ENCODE assay signal across 8 mouse cellular contexts in the genomic region with DNA sequence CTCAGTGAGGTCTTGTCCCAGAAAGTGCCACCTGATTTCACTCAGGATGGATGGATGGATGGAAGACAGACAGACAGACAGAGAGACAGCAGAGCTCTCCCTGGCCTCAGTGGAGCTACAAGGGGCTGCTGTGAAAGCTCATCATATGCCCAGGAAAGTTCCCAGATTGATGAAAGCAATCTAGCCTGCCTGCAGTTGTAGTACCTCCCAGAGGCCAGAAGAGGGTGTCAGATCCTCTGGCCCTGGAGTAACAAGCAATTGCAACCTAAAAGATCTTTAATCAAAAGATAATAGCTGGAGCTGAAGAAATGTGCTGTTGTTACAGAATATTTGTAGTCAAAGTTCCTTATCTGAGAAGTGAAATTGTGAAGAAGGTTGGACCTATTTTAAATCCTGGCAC. TPM values are rescaled to one million over a fixed set of nuclear protein-coding genes. Genes with fewer than 3 reads are reported as not detected.
A peak's percentile ranks its signal among the peaks of the same experiment; 100 is the strongest.
DNase-seq lines count a peak whose midpoint lies in the region; ATAC-seq lines count a peak whose summit lies in the region.
"Had no signal": no experiment of that assay in that cellular context is flagged by ENCODE, and none has a peak within 500 bp of the region (broad histone marks: within the 10 kb centered on the region; RNA-seq: fewer than 3 reads in every experiment).

No protein-coding gene starts in this region.

- ATAC-seq in neural tube, embryonic 15.5 days (ENCODE audit: low FRiP score): 0 out of 2 replicates have a peak, but pooled peaks have one; percentile 25

- no peaks in the 10 kb centered on the region for H3K27me3 ChIP-seq in neural tube, embryonic 15.5 days (replicated peaks)
- H3K27me3 ChIP-seq: lung, embryonic 15.5 days had no signal

- no peak overlapping the region for H3K4me2 ChIP-seq in neural tube, embryonic 15.5 days
- H3K4me2 ChIP-seq: lung, embryonic 15.5 days had no signal

- H3K9ac ChIP-seq in neural tube, embryonic 15.5 days (replicated peaks): no peak overlapping the region
- H3K9ac ChIP-seq: lung, embryonic 15.5 days had no signal

- no peak overlapping the region for H3K4me3 ChIP-seq in neural tube, embryonic 15.5 days (replicated peaks)
- H3K4me3 ChIP-seq: lung, embryonic 15.5 days had no signal

- H3K4me1 ChIP-seq in neural tube, embryonic 15.5 days: peaks cover 7% of the 10 kb centered on the region
- H3K4me1 ChIP-seq: lung, embryonic 15.5 days had no signal

- no peak overlapping the region for H3K27ac ChIP-seq in neural tube, embryonic 15.5 days (replicated peaks)
- H3K27ac ChIP-seq: lung, embryonic 15.5 days had no signal

- peak; percentile 58 for DNase-seq in layer of hippocampus, adult 11-12 months (ENCODE audit: low spot score)
- DNase-seq in layer of hippocampus, adult 9-10 months (ENCODE audit: low spot score): no peak
- DNase-seq in ES-CJ7 (ENCODE audit: low read depth, low spot score): peak; percentile 55
- DNase-seq in adrenal gland, postnatal 36 days: peak; percentile 39 to 50
- DNase-seq in heart, postnatal 4 days: peak; percentile 45
- no peak for DNase-seq in right cerebral cortex, postnatal 25 days

- no peaks in the 10 kb centered on the region for H3K9me3 ChIP-seq in neural tube, embryonic 15.5 days (replicated peaks)
- H3K9me3 ChIP-seq: lung, embryonic 15.5 days had no signal

- H3K36me3 ChIP-seq in neural tube, embryonic 15.5 days: peaks cover 25% of the 10 kb centered on the region

RNA-seq across cellular contexts. Expression of gene Aifm3, which starts 15.3 kb away (rescaled TPM):
- total RNA-seq in adrenal gland, postnatal 36 days (2021): 1 to 10 TPM; 6.5 to 8.5 TPM
- under 1 TPM; 0.21 to 0.70 TPM for total RNA-seq in heart, postnatal 4 days (2021)
- 3.4 and 4.8 TPM in 2 replicates for polyA plus RNA-seq in neural tube, embryonic 15.5 days (2015; fragmentation: Nextera tagmentation; extraction: Ambion mirVana)

RNA-seq across cellular contexts. Expression of gene Crkl, which starts 22.3 kb away (rescaled TPM):
- total RNA-seq in adrenal gland, postnatal 36 days (2021): 10 to 100 TPM; 30.4 to 38.1 TPM
- total RNA-seq in heart, postnatal 4 days (2021): 10 to 100 TPM; 31.6 to 34.4 TPM
- polyA plus RNA-seq in neural tube, embryonic 15.5 days (2015; fragmentation: Nextera tagmentation; extraction: Ambion mirVana): 76.3 and 77.4 TPM in 2 replicates

RNA-seq across cellular contexts. Expression of gene Lztr1, which starts 34.4 kb away (rescaled TPM):
- 10 to 100 TPM; 56.1 to 59.9 TPM for total RNA-seq in adrenal gland, postnatal 36 days (2021)
- total RNA-seq in heart, postnatal 4 days (2021): 10 to 100 TPM; 35.6 to 47.5 TPM
- 118 and 129 TPM in 2 replicates for polyA plus RNA-seq in neural tube, embryonic 15.5 days (2015; fragmentation: Nextera tagmentation; extraction: Ambion mirVana)

RNA-seq across cellular contexts. Expression of gene Thap7, which starts 56.8 kb away (rescaled TPM):
- total RNA-seq in adrenal gland, postnatal 36 days (2021): 10 to 100 TPM; 31.4 to 39.4 TPM
- total RNA-seq in heart, postnatal 4 days (2021): 10 to 100 TPM; 17.5 to 20.9 TPM
- 58.1 and 60.8 TPM in 2 replicates for polyA plus RNA-seq in neural tube, embryonic 15.5 days (2015; fragmentation: Nextera tagmentation; extraction: Ambion mirVana)

Comparison
In these comparisons a context has a peak if more than half of its experiments do, and no peak if none do; other contexts are left out.
1. DNase-seq: peak in layer of hippocampus, adult 11-12 months (single experiment), ES-CJ7 (single experiment), adrenal gland, postnatal 36 days (2 of 2) and heart, postnatal 4 days (single experiment); none in layer of hippocampus, adult 9-10 months (single experiment) and right cerebral cortex, postnatal 25 days (single experiment).
2. RNA of gene Aifm3, which starts 15.3 kb away (total RNA-seq): 6.5 to 8.5 TPM in adrenal gland, postnatal 36 days; 0.21 to 0.70 TPM in heart, postnatal 4 days; every median in the first group is over 4 times any median in the second.